In the genomic region with DNA sequence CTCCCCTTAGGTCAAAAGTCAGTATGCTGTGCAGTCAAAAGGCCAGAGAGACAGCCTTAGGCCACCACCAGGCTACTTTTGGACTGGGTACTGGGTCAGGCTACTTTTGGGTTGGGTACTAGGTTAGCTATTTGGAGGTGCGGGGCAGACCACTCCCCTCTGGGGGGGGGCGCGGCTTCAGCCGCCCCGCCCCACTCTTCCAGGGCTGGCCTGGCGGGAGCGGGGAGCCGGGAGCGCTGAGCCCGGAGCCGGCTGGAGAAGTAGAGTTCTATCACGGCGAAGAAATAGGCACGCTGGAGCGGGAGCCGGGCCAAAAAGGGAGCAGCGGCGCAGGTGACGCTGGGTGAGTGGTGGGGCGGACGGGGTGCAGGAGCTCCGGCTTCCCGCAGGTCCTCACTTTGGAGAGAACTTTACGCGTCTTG, we compare ENCODE assay signal across 8 mouse cellular contexts. TPM values are rescaled to one million over a fixed set of nuclear protein-coding genes. Genes with fewer than 3 reads are reported as not detected.
DNase-seq lines count a peak whose midpoint lies in the region; ATAC-seq lines count a peak whose summit lies in the region.

No protein-coding gene starts in this region.

- DNase-seq in embryo, embryonic 10.5 days (ENCODE audit: low spot score): peak; percentile 62
- DNase-seq in embryo, embryonic 10 days (ENCODE audit: low spot score): no peak
- peak; percentile 72 to 76 for DNase-seq in cerebellum, postnatal 14 days
- DNase-seq in gastrocnemius, postnatal 25 days: peak; percentile 76
- DNase-seq in c-Kit-positive CD71-positive TER-119-positive erythroid progenitor cells, embryonic 14.5 days (ENCODE audit: low spot score): no peak

- no peaks in the 10 kb centered on the region for H3K9me3 ChIP-seq in intestine, embryonic 15.5 days
- H3K9me3 ChIP-seq in liver, embryonic 16.5 days (replicated peaks; ENCODE audit: control insufficient read depth, low read length): no peaks in the 10 kb centered on the region
- H3K9me3 ChIP-seq in neural tube, embryonic 14.5 days (ENCODE audit: control insufficient read depth, low read length): no peaks in the 10 kb centered on the region

- peak; percentile 36 for ATAC-seq in intestine, embryonic 15.5 days
- ATAC-seq in liver, embryonic 16.5 days (ENCODE audit: low read depth): peak; percentile 49
- ATAC-seq in neural tube, embryonic 14.5 days (ENCODE audit: low read depth): no peak

- peak overlapping the region; percentile 63 for H3K4me3 ChIP-seq in intestine, embryonic 15.5 days (replicated peaks)
- H3K4me3 ChIP-seq in liver, embryonic 16.5 days (ENCODE audit: low read depth, low read length): peak overlapping the region; percentile 61
- H3K4me3 ChIP-seq in neural tube, embryonic 14.5 days (ENCODE audit: low read depth, low read length): peak overlapping the region; percentile 31

- peak overlapping the region; percentile 99 for H3K27ac ChIP-seq in intestine, embryonic 15.5 days
- peak overlapping the region; percentile 70 for H3K27ac ChIP-seq in liver, embryonic 16.5 days (ENCODE audit: low read length)
- H3K27ac ChIP-seq in neural tube, embryonic 14.5 days (ENCODE audit: low read depth, low read length): peak overlapping the region; percentile 16; the same call in 1 of the 2 replicates

- H3K4me1 ChIP-seq in intestine, embryonic 15.5 days (replicated peaks): peaks cover 27% of the 10 kb centered on the region
- H3K4me1 ChIP-seq in liver, embryonic 16.5 days (ENCODE audit: control insufficient read depth, low read depth, low read length): peaks cover 24% of the 10 kb centered on the region
- peaks cover 28% of the 10 kb centered on the region for H3K4me1 ChIP-seq in neural tube, embryonic 14.5 days (ENCODE audit: control insufficient read depth, insufficient read depth, low read length)

- H3K36me3 ChIP-seq in intestine, embryonic 15.5 days: peaks cover 16% of the 10 kb centered on the region
- peaks cover 14% of the 10 kb centered on the region for H3K36me3 ChIP-seq in liver, embryonic 16.5 days (ENCODE audit: control insufficient read depth, insufficient read depth)
- peaks cover 18% of the 10 kb centered on the region; the same call in 1 of the 2 replicates for H3K36me3 ChIP-seq in neural tube, embryonic 14.5 days (ENCODE audit: control insufficient read depth, insufficient read depth, low read length)

- H3K27me3 ChIP-seq in intestine, embryonic 15.5 days (replicated peaks): no peaks in the 10 kb centered on the region
- no peaks in the 10 kb centered on the region; the same call in none of the 2 replicates for H3K27me3 ChIP-seq in liver, embryonic 16.5 days (ENCODE audit: control insufficient read depth, insufficient read depth, low read depth, low read length)
- H3K27me3 ChIP-seq in neural tube, embryonic 14.5 days (ENCODE audit: control insufficient read depth, insufficient read depth, low read length): no peaks in the 10 kb centered on the region

- H3K9ac ChIP-seq in intestine, embryonic 15.5 days: peak overlapping the region; percentile 76
- H3K9ac ChIP-seq in liver, embryonic 16.5 days (ENCODE audit: low read depth, low read length): peak overlapping the region; percentile 19
- peak overlapping the region; percentile 35; the same call in 1 of the 2 replicates for H3K9ac ChIP-seq in neural tube, embryonic 14.5 days (replicated peaks; ENCODE audit: low read depth, low read length)

- 0% methylated on average over 24 of the region's 25 CpGs for WGBS in intestine, embryonic 15.5 days
- 0% methylated on average over 25 of the region's 25 CpGs for WGBS in liver, embryonic 16.5 days (ENCODE audit: insufficient replicate concordance)
- under 1% methylated on average over 24 of the region's 25 CpGs for WGBS in neural tube, embryonic 14.5 days

- H3K4me2 ChIP-seq in intestine, embryonic 15.5 days (replicated peaks): peak overlapping the region; percentile 83
- peak overlapping the region; percentile 89 for H3K4me2 ChIP-seq in liver, embryonic 16.5 days (ENCODE audit: low read depth, low read length)
- H3K4me2 ChIP-seq in neural tube, embryonic 14.5 days (ENCODE audit: low read depth, low read length): peak overlapping the region; percentile 91

RNA-seq across cellular contexts. Expression of gene Lzts2, which starts 0.8 kb away (rescaled TPM):
- total RNA-seq in gastrocnemius, postnatal 25 days (2021): 10 to 100 TPM; 19.2 to 22.9 TPM
- polyA plus RNA-seq in intestine, embryonic 15.5 days (2015; fragmentation: Nextera tagmentation; extraction: Ambion mirVana): 56.9 and 63.2 TPM in 2 replicates
- polyA plus RNA-seq in liver, embryonic 16.5 days (2015; fragmentation: Nextera tagmentation; extraction: Ambion mirVana): 4.6 and 4.7 TPM in 2 replicates
- polyA plus RNA-seq in neural tube, embryonic 14.5 days (2014; fragmentation: Nextera tagmentation; extraction: Ambion mirVana): 16.1 and 20.3 TPM in 2 replicates

RNA-seq across cellular contexts. Expression of gene Mrpl43, which starts 8.8 kb away (rescaled TPM):
- 10 to 100 TPM; 32.8 to 36.4 TPM for total RNA-seq in gastrocnemius, postnatal 25 days (2021)
- 73.8 and 76.7 TPM in 2 replicates for polyA plus RNA-seq in intestine, embryonic 15.5 days (2015; fragmentation: Nextera tagmentation; extraction: Ambion mirVana)
- 27.0 and 29.0 TPM in 2 replicates for polyA plus RNA-seq in liver, embryonic 16.5 days (2015; fragmentation: Nextera tagmentation; extraction: Ambion mirVana)
- polyA plus RNA-seq in neural tube, embryonic 14.5 days (2014; fragmentation: Nextera tagmentation; extraction: Ambion mirVana): 82.0 and 88.0 TPM in 2 replicates

RNA-seq across cellular contexts. Expression of gene Twnk, which starts 9.5 kb away (rescaled TPM):
- total RNA-seq in gastrocnemius, postnatal 25 days (2021): 10 to 100 TPM; 16.2 to 16.6 TPM
- polyA plus RNA-seq in intestine, embryonic 15.5 days (2015; fragmentation: Nextera tagmentation; extraction: Ambion mirVana): 20.5 and 22.5 TPM in 2 replicates
- 12.0 and 13.4 TPM in 2 replicates for polyA plus RNA-seq in liver, embryonic 16.5 days (2015; fragmentation: Nextera tagmentation; extraction: Ambion mirVana)
- polyA plus RNA-seq in neural tube, embryonic 14.5 days (2014; fragmentation: Nextera tagmentation; extraction: Ambion mirVana): 10.2 and 12.8 TPM in 2 replicates

RNA-seq across cellular contexts. Expression of gene Sema4g, which starts 26.1 kb away (rescaled TPM):
- under 1 TPM; 0.19 to 0.33 TPM for total RNA-seq in gastrocnemius, postnatal 25 days (2021)
- 13.7 and 16.2 TPM in 2 replicates for polyA plus RNA-seq in intestine, embryonic 15.5 days (2015; fragmentation: Nextera tagmentation; extraction: Ambion mirVana)
- 5.4 and 8.0 TPM in 2 replicates for polyA plus RNA-seq in liver, embryonic 16.5 days (2015; fragmentation: Nextera tagmentation; extraction: Ambion mirVana)
- polyA plus RNA-seq in neural tube, embryonic 14.5 days (2014; fragmentation: Nextera tagmentation; extraction: Ambion mirVana): 24.5 and 27.8 TPM in 2 replicates

RNA-seq across cellular contexts. Expression of gene Pdzd7, which starts 30.5 kb away (rescaled TPM):
- total RNA-seq in gastrocnemius, postnatal 25 days (2021): 1 to 10 TPM; 5.4 to 5.9 TPM
- 0.40 and 0.43 TPM in 2 replicates for polyA plus RNA-seq in intestine, embryonic 15.5 days (2015; fragmentation: Nextera tagmentation; extraction: Ambion mirVana)
- polyA plus RNA-seq in liver, embryonic 16.5 days (2015; fragmentation: Nextera tagmentation; extraction: Ambion mirVana): not detected in 2 replicates
- 2.3 and 2.5 TPM in 2 replicates for polyA plus RNA-seq in neural tube, embryonic 14.5 days (2014; fragmentation: Nextera tagmentation; extraction: Ambion mirVana)

Comparison
In these comparisons a context has a peak if more than half of its experiments do, and no peak if none do; other contexts are left out.
1. DNase-seq: peak in embryo, embryonic 10.5 days (single experiment), cerebellum, postnatal 14 days (2 of 2) and gastrocnemius, postnatal 25 days (single experiment); none in embryo, embryonic 10 days (single experiment) and c-Kit-positive CD71-positive TER-119-positive erythroid progenitor cells, embryonic 14.5 days (single experiment).
2. H3K27ac ChIP-seq: peak in every context shown above with its lines; median percentile 99 in intestine, embryonic 15.5 days; 70 in liver, embryonic 16.5 days; 16 in neural tube, embryonic 14.5 days.
3. H3K9ac ChIP-seq: peak in every context shown above with its lines; median percentile 76 in intestine, embryonic 15.5 days; 35 in neural tube, embryonic 14.5 days; 19 in liver, embryonic 16.5 days.
4. Peak in every context shown above with its lines, with median percentiles within 50 percentile points of each other: H3K4me2 ChIP-seq and H3K4me3 ChIP-seq.